ENCODE assay signal across 9 mouse cellular contexts in the genomic region with DNA sequence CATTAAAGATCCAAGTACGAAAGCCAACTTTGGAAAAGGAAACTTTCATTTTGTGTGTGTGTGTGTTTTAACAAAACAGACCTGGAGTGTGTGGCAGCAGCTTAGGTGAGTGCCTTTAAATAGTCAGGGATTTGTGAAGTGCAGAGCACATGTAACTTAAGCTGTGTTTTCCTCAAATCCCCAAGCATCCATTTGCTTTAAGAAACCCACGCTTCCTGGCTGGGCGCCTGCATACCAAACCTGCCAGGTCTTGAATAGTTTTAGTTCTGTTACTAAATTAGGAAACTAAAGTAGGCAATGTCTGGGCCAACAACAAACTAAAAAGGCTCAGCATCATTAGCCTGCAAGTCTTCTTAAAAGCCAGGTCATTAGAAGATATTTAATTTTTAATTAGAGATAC. TPM values are rescaled to one million over a fixed set of nuclear protein-coding genes. Genes with fewer than 3 reads are reported as not detected.
DNase-seq lines count a peak whose midpoint lies in the region; ATAC-seq lines count a peak whose summit lies in the region.
"Had no signal": no experiment of that assay in that cellular context is flagged by ENCODE, and none has a peak within 500 bp of the region (broad histone marks: within the 10 kb centered on the region; RNA-seq: fewer than 3 reads in every experiment).

No protein-coding gene starts in this region.

- no peak overlapping the region for H3K4me2 ChIP-seq in kidney, embryonic 16.5 days (replicated peaks; ENCODE audit: low read depth, low read length)
- no peak overlapping the region for H3K4me2 ChIP-seq in liver, embryonic 11.5 days
- no peak overlapping the region for H3K4me2 ChIP-seq in forebrain, embryonic 11.5 days (ENCODE audit: low read depth, low read length, severe bottlenecking)
- H3K4me2 ChIP-seq: neural tube, embryonic 13.5 days had no signal

- 60% methylated on average over 3 of the region's 3 CpGs for WGBS in kidney, embryonic 16.5 days
- whole genome bisulfite sequencing in liver, embryonic 11.5 days: 84% methylated on average over 3 of the region's 3 CpGs
- 69% methylated on average over 3 of the region's 3 CpGs for WGBS in forebrain, embryonic 11.5 days

- DNase-seq in kidney, adult 18-20 months: peak; percentile 62
- DNase-seq in frontal cortex, postnatal 10 days (ENCODE audit: low spot score in 2 of 2): peak; percentile 20 to 34
- peak; percentile 43 to 57 for DNase-seq in kidney, postnatal 4 days
- peak; percentile 45 for DNase-seq in lung, postnatal 25 days (ENCODE audit: low spot score)
- no peak for DNase-seq in liver, embryonic 11.5 days (ENCODE audit: low spot score)
- DNase-seq in forebrain, embryonic 11.5 days (ENCODE audit: low spot score): no peak

- no peak overlapping the region for H3K4me3 ChIP-seq in kidney, embryonic 16.5 days (ENCODE audit: low read length)
- H3K4me3 ChIP-seq in liver, embryonic 11.5 days (ENCODE audit: low read depth, low read length): no peak overlapping the region
- no peak overlapping the region for H3K4me3 ChIP-seq in forebrain, embryonic 11.5 days (ENCODE audit: low read depth, low read length)
- H3K4me3 ChIP-seq: neural tube, embryonic 13.5 days had no signal

- no peak overlapping the region for H3K27ac ChIP-seq in kidney, embryonic 16.5 days (ENCODE audit: low read length)
- H3K27ac ChIP-seq in liver, embryonic 11.5 days (ENCODE audit: low read depth, low read length): no peak overlapping the region
- no peak overlapping the region for H3K27ac ChIP-seq in forebrain, embryonic 11.5 days (ENCODE audit: low read depth, low read length)
- H3K27ac ChIP-seq: neural tube, embryonic 13.5 days had no signal

- H3K9me3 ChIP-seq in kidney, embryonic 16.5 days (ENCODE audit: low read length): no peaks in the 10 kb centered on the region
- no peaks in the 10 kb centered on the region for H3K9me3 ChIP-seq in liver, embryonic 11.5 days (ENCODE audit: control insufficient read depth, low read length)
- no peaks in the 10 kb centered on the region for H3K9me3 ChIP-seq in forebrain, embryonic 11.5 days (ENCODE audit: control insufficient read depth, low read length)
- H3K9me3 ChIP-seq: neural tube, embryonic 13.5 days had no signal

- no peaks in the 10 kb centered on the region for H3K4me1 ChIP-seq in kidney, embryonic 16.5 days (ENCODE audit: insufficient read depth, low read length)
- H3K4me1 ChIP-seq in liver, embryonic 11.5 days (replicated peaks; ENCODE audit: control insufficient read depth, insufficient read depth, low read length): no peaks in the 10 kb centered on the region
- no peaks in the 10 kb centered on the region for H3K4me1 ChIP-seq in forebrain, embryonic 11.5 days (replicated peaks; ENCODE audit: control insufficient read depth, insufficient read depth, low read length)

- ATAC-seq in kidney, embryonic 16.5 days (ENCODE audit: low FRiP score, low TSS enrichment): no peak
- ATAC-seq in megakaryocyte-erythroid progenitor cell, adult 5-6 weeks (replicated peaks; ENCODE audit: low FRiP score, low TSS enrichment, poor library complexity, severe bottlenecking): no peak
- no peak for ATAC-seq in liver, embryonic 11.5 days (replicated peaks; ENCODE audit: low FRiP score)
- ATAC-seq in forebrain, embryonic 11.5 days (replicated peaks; ENCODE audit: low FRiP score): no peak

- H3K27me3 ChIP-seq in kidney, embryonic 16.5 days (ENCODE audit: insufficient read depth, low read length): no peaks in the 10 kb centered on the region
- no peaks in the 10 kb centered on the region for H3K27me3 ChIP-seq in liver, embryonic 11.5 days (replicated peaks; ENCODE audit: control insufficient read depth, insufficient read depth, low read length)
- H3K27me3 ChIP-seq in forebrain, embryonic 11.5 days (ENCODE audit: control insufficient read depth, insufficient read depth, low read length): no peaks in the 10 kb centered on the region
- H3K27me3 ChIP-seq: neural tube, embryonic 13.5 days had no signal

- H3K36me3 ChIP-seq in kidney, embryonic 16.5 days (ENCODE audit: insufficient read depth, low read length): no peaks in the 10 kb centered on the region
- no peaks in the 10 kb centered on the region for H3K36me3 ChIP-seq in liver, embryonic 11.5 days (ENCODE audit: control insufficient read depth, insufficient read depth, low read length)
- H3K36me3 ChIP-seq in forebrain, embryonic 11.5 days (ENCODE audit: control insufficient read depth, insufficient read depth, low read length): no peaks in the 10 kb centered on the region
- H3K36me3 ChIP-seq: neural tube, embryonic 13.5 days had no signal

- no peak overlapping the region for H3K9ac ChIP-seq in kidney, embryonic 16.5 days (replicated peaks; ENCODE audit: low read length)
- no peak overlapping the region for H3K9ac ChIP-seq in liver, embryonic 11.5 days (ENCODE audit: low read depth, low read length)
- no peak overlapping the region for H3K9ac ChIP-seq in forebrain, embryonic 11.5 days (ENCODE audit: low read length)
- H3K9ac ChIP-seq: neural tube, embryonic 13.5 days had no signal

RNA-seq across cellular contexts. Expression of a gene that starts 47.0 kb away (rescaled TPM):
- polyA plus RNA-seq in kidney, embryonic 16.5 days (2015; fragmentation: Nextera tagmentation; extraction: Ambion mirVana): 14.4 and 15.1 TPM in 2 replicates
- 12.0 and 28.8 TPM in 2 replicates for total RNA-seq in megakaryocyte-erythroid progenitor cell, adult 5-6 weeks (2014; fragmentation: Nextera tagmentation)
- 13.3 and 15.5 TPM in 2 replicates for total RNA-seq in megakaryocyte-erythroid progenitor cell, adult 5-6 weeks (2017)
- 12.3 and 14.4 TPM in 2 replicates for polyA plus RNA-seq in liver, embryonic 11.5 days (2014; fragmentation: Nextera tagmentation; extraction: Ambion mirVana)
- 25.2 and 26.5 TPM in 2 replicates for polyA plus RNA-seq in forebrain, embryonic 11.5 days (2014; fragmentation: Nextera tagmentation; extraction: Ambion mirVana)

RNA-seq across cellular contexts. Expression of a gene that starts 49.2 kb away (rescaled TPM):
- polyA plus RNA-seq in kidney, embryonic 16.5 days (2015; fragmentation: Nextera tagmentation; extraction: Ambion mirVana): 30.4 and 32.6 TPM in 2 replicates
- total RNA-seq in megakaryocyte-erythroid progenitor cell, adult 5-6 weeks (2014; fragmentation: Nextera tagmentation): 1.4 and 12.5 TPM in 2 replicates
- total RNA-seq in megakaryocyte-erythroid progenitor cell, adult 5-6 weeks (2017): 0.95 and 3.6 TPM in 2 replicates
- polyA plus RNA-seq in liver, embryonic 11.5 days (2014; fragmentation: Nextera tagmentation; extraction: Ambion mirVana): 8.7 and 12.5 TPM in 2 replicates
- polyA plus RNA-seq in forebrain, embryonic 11.5 days (2014; fragmentation: Nextera tagmentation; extraction: Ambion mirVana): 34.4 and 37.9 TPM in 2 replicates

Comparison
In these comparisons a context has a peak if more than half of its experiments do, and no peak if none do; other contexts are left out.
1. DNase-seq: peak in kidney, adult 18-20 months (single experiment), frontal cortex, postnatal 10 days (2 of 2), kidney, postnatal 4 days (2 of 2) and lung, postnatal 25 days (single experiment); none in liver, embryonic 11.5 days (single experiment) and forebrain, embryonic 11.5 days (single experiment).